Mouse (Mus musculus): ENCODE data around the gene Fgfr1op. TPM values are rescaled to one million over a fixed set of nuclear protein-coding genes. Genes with fewer than 3 reads are reported as not detected.

The Fgfr1op gene
- 27.2 TPM for polyA plus RNA-seq (2017; shearing (Covaris generic))

GRCm38 (mm10) chr17:8164701-8165607 lies at the start of gene Fgfr1op:
TSS of gene Fgfr1op (plus strand) at chr17:8165501.

GRCm38 (mm10) chr17:8147439-8148316 lies 17.6 kb upstream of the Fgfr1op start, which contains the start of the genes Gm49673 and Rnaset2a:
TSS of gene Gm49673 (minus strand) at chr17:8147788.
TSS of gene Rnaset2a (minus strand) at chr17:8148097.

GRCm38 (mm10) chr17:8235743-8236142 lies 70.4 kb downstream of the Fgfr1op start, which contains the start of gene Ccr6:
TSS of gene Ccr6 (plus strand) at chr17:8236043.

Other genes with a start within 250 kb of the Fgfr1op start
- gene Tagap, start 239.5 kb upstream of the Fgfr1op start, polyA plus RNA-seq (2017; shearing (Covaris generic)): 167 TPM
- 28.9 TPM for gene Rsph3a, start 219.9 kb upstream of the Fgfr1op start, polyA plus RNA-seq (2017; shearing (Covaris generic))
- gene Gm49673, start 17.7 kb upstream of the Fgfr1op start, polyA plus RNA-seq (2017; shearing (Covaris generic)): not detected
- gene Rnaset2a, start 17.4 kb upstream of the Fgfr1op start, polyA plus RNA-seq (2017; shearing (Covaris generic)): 30.3 TPM
- 61.1 TPM for gene Ccr6, start 70.5 kb downstream of the Fgfr1op start, polyA plus RNA-seq (2017; shearing (Covaris generic))
- 160 TPM for gene Mpc1, start 117.4 kb downstream of the Fgfr1op start, polyA plus RNA-seq (2017; shearing (Covaris generic))
- 218 TPM for gene Sft2d1, start 145.6 kb downstream of the Fgfr1op start, polyA plus RNA-seq (2017; shearing (Covaris generic))
- gene Prr18, start 172.0 kb downstream of the Fgfr1op start, polyA plus RNA-seq (2017; shearing (Covaris generic)): not detected
- gene T2, start 190.5 kb downstream of the Fgfr1op start, polyA plus RNA-seq (2017; shearing (Covaris generic)): not detected

Measured in activated CD4-positive, CD25-positive, alpha-beta regulatory T cell, adult 9 weeks (primary cell).